Mouse (Mus musculus): ENCODE data around the gene Palld. TPM values are rescaled to one million over a fixed set of nuclear protein-coding genes. Genes with fewer than 3 reads are reported as not detected.

Palld gene
- polyA plus RNA-seq, 1 experiment from 2014 or later = 51.6 TPM

DNA sequence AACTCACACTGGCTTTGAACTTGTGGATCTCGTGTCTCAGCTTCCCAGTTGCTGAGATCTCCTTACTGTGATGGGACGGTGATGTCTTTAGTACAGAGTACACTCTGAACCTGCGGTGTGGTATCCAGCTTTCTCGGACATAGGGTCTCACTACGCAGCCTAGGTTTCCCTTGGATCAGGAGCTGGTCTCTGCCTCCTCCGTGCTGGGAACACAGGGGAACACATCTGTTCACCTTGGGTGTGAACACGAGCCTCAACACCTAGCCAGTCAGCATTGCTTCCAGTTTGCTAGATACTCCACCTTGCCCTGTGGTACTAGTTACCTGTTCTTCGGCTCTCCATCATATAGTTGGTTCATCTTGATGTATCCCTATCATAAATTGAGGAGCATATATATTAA lies 413.9 kb downstream of the Palld start:
- Histone ChIP-seq H3K4me3 (peak overlapping the region; percentile 79), H3K36me3 (replicated peaks) (peaks cover 15% of the 10 kb centered on the region), H3K4me1 (peaks cover 10% of the 10 kb centered on the region), H3K9me3 (no peaks in the 10 kb centered on the region), H3K27me3 (ENCODE audit: poor library complexity, severe bottlenecking) (no peaks in the 10 kb centered on the region), H3K27ac (no peak overlapping the region)
- 93% methylated on average over 8 of the region's 8 CpGs for WGBS
- no peak for DNase-seq (ENCODE audit: extremely low spot score, low spot score)

- peak; percentile 83 for DNase-seq (ENCODE audit: extremely low spot score, low spot score)
- Histone ChIP-seq H3K27ac (peak within 1 kb of the TSS; percentile 91), H3K36me3 (replicated peaks) (peaks cover 9% of the 10 kb centered on the region), H3K27me3 (ENCODE audit: poor library complexity, severe bottlenecking) (no peaks in the 10 kb centered on the region), H3K4me3 (peak within 1 kb of the TSS; percentile 79), H3K9me3 (no peaks in the 10 kb centered on the region), H3K4me1 (peaks cover 10% of the 10 kb centered on the region)
- under 1% methylated on average over 29 of the region's 29 CpGs for WGBS
These were observed 414.8 kb downstream of the Palld start, which contains the start of gene Cbr4 for GRCm38 (mm10) chr8:61487597-61488156. Cbr4 (plus strand) TSS chr8:61487734.

GRCm38 (mm10) chr8:61486923-61487529 lies 415.5 kb downstream of the Palld start:
- 93% methylated on average over 2 of the region's 2 CpGs for WGBS
- H3K4me3 ChIP-seq = peak overlapping the region; percentile 79
- H3K9me3 ChIP-seq = no peaks in the 10 kb centered on the region
- H3K27ac ChIP-seq = peak overlapping the region; percentile 91; the same call in 1 of the 2 replicates
- peaks cover 8% of the 10 kb centered on the region for H3K36me3 ChIP-seq (replicated peaks)
- no peak for DNase-seq (ENCODE audit: extremely low spot score, low spot score)
- peaks cover 10% of the 10 kb centered on the region for H3K4me1 ChIP-seq
- H3K27me3 ChIP-seq (ENCODE audit: poor library complexity, severe bottlenecking) = no peaks in the 10 kb centered on the region

DNA sequence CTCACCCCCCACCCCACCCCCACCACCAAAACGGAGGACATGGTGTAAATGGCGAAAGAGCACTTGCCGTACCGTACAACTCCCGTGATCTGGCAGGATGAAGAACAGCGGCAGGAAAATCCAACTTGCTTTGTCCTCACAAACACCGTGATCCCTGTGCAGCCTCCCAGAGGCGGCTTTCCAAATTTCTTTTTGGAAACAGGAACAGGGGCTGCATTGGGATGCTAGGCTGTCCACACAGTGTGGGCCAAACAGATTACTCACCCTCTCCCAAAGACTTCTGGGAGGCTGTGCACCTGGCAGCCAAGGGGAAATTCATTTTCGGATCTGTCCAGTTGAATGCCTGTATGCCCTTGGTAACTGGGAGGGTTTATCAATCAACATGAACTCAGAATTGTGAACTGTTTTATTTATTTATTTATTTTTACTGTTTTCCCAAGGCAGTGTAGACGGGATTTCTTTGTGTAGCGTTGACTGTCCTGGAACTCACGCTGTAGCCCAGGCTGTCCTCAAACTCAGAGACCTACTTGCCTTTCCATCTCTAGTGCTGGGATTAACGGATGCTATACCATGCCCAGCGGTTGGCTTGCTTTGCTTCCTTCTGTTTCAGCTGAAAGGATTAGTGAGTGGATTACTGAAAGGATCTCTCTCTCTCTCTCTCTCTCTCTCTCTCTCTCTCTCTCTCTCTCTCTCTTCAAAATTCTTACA lies 422.1 kb downstream of the Palld start:
- peak overlapping the region; percentile 60; the same call in 1 of the 2 replicates for H3K27ac ChIP-seq
- H3K4me3 ChIP-seq = no peak overlapping the region
- no peaks in the 10 kb centered on the region for H3K27me3 ChIP-seq (ENCODE audit: poor library complexity, severe bottlenecking)
- H3K36me3 ChIP-seq (replicated peaks) = no peaks in the 10 kb centered on the region
- DNase-seq (ENCODE audit: extremely low spot score, low spot score) = no peak
- WGBS = 87% methylated on average over 14 of the region's 14 CpGs
- no peaks in the 10 kb centered on the region for H3K9me3 ChIP-seq
- H3K4me1 ChIP-seq = peaks cover 7% of the 10 kb centered on the region

DNA sequence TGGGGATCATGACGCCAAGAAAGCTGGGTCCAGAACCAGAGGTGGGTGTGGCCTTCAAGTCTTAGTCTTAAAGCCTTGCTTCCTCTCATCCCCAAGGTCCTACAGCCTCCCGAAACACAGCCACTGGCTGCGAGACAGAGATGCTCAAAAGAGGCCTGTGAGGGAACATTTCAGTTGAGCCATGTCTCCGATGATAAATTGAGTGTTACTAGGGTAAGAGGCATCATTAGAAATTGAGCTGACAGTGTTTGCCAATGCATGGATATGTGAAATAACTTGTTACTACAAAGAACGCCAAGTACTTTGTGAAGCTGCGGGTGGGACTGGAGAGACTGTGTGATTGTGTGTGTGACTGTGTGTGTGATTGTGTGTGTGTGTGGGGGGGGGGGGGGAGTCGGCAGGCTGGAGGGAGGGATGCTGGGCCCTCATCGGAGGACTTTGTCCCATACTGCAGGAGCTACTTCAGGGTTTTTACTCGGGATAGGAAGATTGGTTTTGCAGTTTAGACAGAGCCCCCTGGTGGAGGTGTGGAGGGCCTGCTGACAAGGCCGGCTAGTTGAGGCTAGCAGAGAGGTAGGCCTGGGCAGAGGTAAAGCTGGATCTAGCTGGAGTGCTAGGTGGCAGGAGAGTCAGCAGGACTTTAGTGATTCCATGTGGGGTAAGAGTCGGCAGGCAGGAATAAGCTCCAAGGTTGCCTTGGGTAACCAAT lies 422.8 kb downstream of the Palld start:
- no peak overlapping the region for H3K4me3 ChIP-seq
- WGBS = 56% methylated on average over 11 of the region's 11 CpGs
- no peaks in the 10 kb centered on the region for H3K9me3 ChIP-seq
- DNase-seq (ENCODE audit: extremely low spot score, low spot score) = peak; percentile 56
- peaks cover 10% of the 10 kb centered on the region for H3K4me1 ChIP-seq
- no peaks in the 10 kb centered on the region for H3K27me3 ChIP-seq (ENCODE audit: poor library complexity, severe bottlenecking)
- H3K27ac ChIP-seq = peak overlapping the region; percentile 60; the same call in 1 of the 2 replicates
- no peaks in the 10 kb centered on the region for H3K36me3 ChIP-seq (replicated peaks)

- peaks cover 10% of the 10 kb centered on the region for H3K4me1 ChIP-seq
- no peak for DNase-seq (ENCODE audit: extremely low spot score, low spot score)
- H3K27me3 ChIP-seq (ENCODE audit: poor library complexity, severe bottlenecking) = no peaks in the 10 kb centered on the region
- no peaks in the 10 kb centered on the region for H3K36me3 ChIP-seq (replicated peaks)
- no peaks in the 10 kb centered on the region for H3K9me3 ChIP-seq
- no peak overlapping the region for H3K27ac ChIP-seq
- 88% methylated on average over 8 of the region's 8 CpGs for WGBS
- H3K4me3 ChIP-seq = no peak overlapping the region
These were observed 423.7 kb downstream of the Palld start for GRCm38 (mm10) chr8:61478793-61479192.

DNA sequence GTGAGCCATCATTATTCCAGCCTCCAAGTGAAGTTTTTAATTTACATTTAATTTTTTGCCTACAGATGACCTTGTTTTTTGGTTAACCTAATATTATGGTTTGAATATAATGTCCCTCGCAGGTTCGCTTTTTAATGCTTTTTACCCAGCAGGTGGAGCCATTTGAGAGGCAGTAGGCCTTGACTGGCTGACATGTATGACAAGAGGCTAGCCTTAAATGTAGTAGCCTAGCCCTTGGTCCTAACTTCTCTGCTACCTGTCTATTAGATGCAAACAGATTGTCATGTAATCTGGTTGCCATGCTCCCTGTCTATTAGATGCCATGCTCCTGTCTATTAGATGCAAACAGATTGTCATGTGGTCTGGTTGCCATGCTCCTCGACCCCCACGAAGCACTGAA lies 424.3 kb downstream of the Palld start:
- DNase-seq (ENCODE audit: extremely low spot score, low spot score) = no peak
- Histone ChIP-seq H3K27ac (no peak overlapping the region), H3K27me3 (ENCODE audit: poor library complexity, severe bottlenecking) (no peaks in the 10 kb centered on the region), H3K9me3 (no peaks in the 10 kb centered on the region), H3K4me3 (no peak overlapping the region), H3K36me3 (replicated peaks) (no peaks in the 10 kb centered on the region), H3K4me1 (peaks cover 10% of the 10 kb centered on the region)
- WGBS = 94% methylated on average over 4 of the region's 4 CpGs

DNA sequence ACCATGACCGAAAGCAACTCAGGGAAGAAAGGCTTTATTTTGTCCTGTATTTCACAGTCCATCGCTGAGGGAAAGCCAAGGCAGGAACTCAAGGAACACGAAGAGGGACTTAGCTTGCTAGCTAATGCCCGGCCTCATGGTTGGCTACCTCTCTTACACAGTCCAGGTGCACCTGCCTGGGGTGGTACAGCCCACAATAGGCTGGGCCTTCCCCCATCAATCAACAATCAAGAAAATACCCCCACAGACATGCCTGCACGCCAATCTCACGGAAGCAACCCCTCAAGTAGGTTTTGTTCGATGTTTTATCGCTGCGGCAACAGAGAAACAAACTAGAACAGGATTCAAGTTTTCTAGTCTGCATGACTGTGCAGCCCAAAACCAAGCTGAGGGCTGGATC lies 426.3 kb downstream of the Palld start:
- WGBS = 92% methylated on average over 9 of the region's 9 CpGs

GRCm38 (mm10) chr8:61475251-61475673 lies 427.2 kb downstream of the Palld start:
- 79% methylated on average over 6 of the region's 6 CpGs for WGBS
- Histone ChIP-seq H3K27me3 (ENCODE audit: poor library complexity, severe bottlenecking) (no peaks in the 10 kb centered on the region), H3K36me3 (replicated peaks) (no peaks in the 10 kb centered on the region), H3K27ac (no peak overlapping the region), H3K4me1 (peaks cover 10% of the 10 kb centered on the region), H3K4me3 (no peak overlapping the region), H3K9me3 (no peaks in the 10 kb centered on the region)
- DNase-seq (ENCODE audit: extremely low spot score, low spot score) = no peak

More for the DNA sequence above, 426.3 kb downstream of the Palld start:
- Histone ChIP-seq H3K27ac (no peak overlapping the region), H3K4me1 (peaks cover 10% of the 10 kb centered on the region), H3K27me3 (ENCODE audit: poor library complexity, severe bottlenecking) (no peaks in the 10 kb centered on the region), H3K9me3 (no peaks in the 10 kb centered on the region), H3K36me3 (replicated peaks) (no peaks in the 10 kb centered on the region), H3K4me3 (no peak overlapping the region)
- no peak for DNase-seq (ENCODE audit: extremely low spot score, low spot score)

DNA sequence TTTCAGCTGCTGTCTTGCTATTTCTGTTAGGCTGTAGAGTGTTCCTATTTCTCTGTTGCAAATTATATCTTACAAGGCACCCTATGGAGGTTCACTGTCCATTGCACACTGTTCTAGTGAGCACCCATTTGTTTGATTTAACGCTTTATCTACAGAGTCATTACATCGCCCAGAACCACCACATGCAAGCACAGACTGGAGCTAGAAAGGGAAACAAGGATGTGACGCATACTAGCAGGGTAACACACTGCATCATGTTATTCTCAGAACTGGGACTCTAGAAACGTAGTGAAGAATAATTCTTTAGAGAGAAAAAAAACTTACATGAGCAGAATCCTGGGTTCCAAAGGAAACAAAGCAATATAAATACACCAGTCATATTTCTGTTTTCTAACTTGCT lies 432.3 kb downstream of the Palld start:
- no peak for DNase-seq (ENCODE audit: extremely low spot score, low spot score)
- no peaks in the 10 kb centered on the region for H3K9me3 ChIP-seq
- no peaks in the 10 kb centered on the region for H3K27me3 ChIP-seq (ENCODE audit: poor library complexity, severe bottlenecking)
- no peak overlapping the region for H3K4me3 ChIP-seq
- H3K4me1 ChIP-seq = peaks cover 17% of the 10 kb centered on the region
- no peak overlapping the region for H3K27ac ChIP-seq
- WGBS = 89% methylated on average over 4 of the region's 4 CpGs
- H3K36me3 ChIP-seq (replicated peaks) = no peaks in the 10 kb centered on the region

DNA sequence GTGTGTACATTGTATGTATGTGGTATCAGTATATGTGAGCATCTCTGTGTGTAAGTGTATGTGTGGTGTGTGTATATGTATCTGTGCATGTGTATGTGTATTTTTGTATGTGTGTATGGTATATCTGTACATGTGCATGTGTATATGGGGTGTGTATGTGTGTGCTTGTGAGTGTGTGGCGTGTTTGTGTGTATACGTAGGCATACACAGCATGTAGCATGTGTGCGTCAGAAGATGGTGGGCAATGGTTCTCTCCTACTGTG lies 435.0 kb downstream of the Palld start:
- H3K36me3 ChIP-seq (replicated peaks) = no peaks in the 10 kb centered on the region
- no peak for DNase-seq (ENCODE audit: extremely low spot score, low spot score)
- WGBS = 91% methylated on average over 3 of the region's 3 CpGs
- no peaks in the 10 kb centered on the region for H3K27me3 ChIP-seq (ENCODE audit: poor library complexity, severe bottlenecking)
- H3K4me1 ChIP-seq = peaks cover 16% of the 10 kb centered on the region
- H3K9me3 ChIP-seq = no peaks in the 10 kb centered on the region
- no peak overlapping the region for H3K27ac ChIP-seq
- no peak overlapping the region for H3K4me3 ChIP-seq

DNA sequence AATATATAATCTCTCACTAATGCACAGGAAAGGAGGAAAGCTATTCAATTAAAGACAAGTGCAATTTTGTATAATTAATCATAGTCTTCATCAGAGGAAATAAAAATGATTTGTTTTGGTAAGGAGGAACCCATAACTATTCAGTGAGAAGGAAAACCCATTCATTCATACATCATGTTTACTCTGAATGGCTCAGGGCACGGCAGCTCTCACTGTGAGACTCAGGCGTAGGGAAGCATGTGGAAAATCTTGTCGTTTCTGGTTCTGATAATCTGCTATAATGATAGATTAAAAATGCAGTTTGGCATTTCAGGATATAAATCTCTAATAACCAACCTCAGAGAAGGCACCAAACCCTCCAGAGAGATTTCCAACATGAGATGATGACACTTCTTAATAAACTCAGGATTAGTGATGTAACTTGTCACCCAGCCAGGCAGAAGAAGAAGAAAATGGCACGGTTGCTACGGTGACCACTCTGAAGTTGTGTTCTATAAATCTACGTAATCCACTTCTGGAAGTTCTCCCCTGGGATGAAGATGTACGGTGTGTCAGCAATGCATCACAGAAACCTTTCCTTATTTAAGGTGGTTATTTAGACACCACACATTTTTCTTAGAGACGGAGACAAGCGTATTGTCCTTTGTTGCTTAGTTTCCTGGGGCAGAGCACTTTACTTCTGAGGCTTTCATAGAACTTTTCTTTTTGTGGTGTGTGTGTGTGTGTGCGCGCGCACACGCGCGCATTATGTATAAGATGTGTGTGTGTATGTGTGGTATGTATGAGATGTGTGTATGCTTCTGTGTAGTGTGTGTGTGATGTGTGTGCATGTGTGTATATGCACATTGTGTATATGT lies 435.6 kb downstream of the Palld start:
- WGBS = 92% methylated on average over 15 of the region's 15 CpGs

More for the DNA sequence above, 435.6 kb downstream of the Palld start:
- Histone ChIP-seq H3K27ac (no peak overlapping the region), H3K9me3 (no peaks in the 10 kb centered on the region), H3K4me1 (peaks cover 19% of the 10 kb centered on the region), H3K4me3 (no peak overlapping the region), H3K27me3 (ENCODE audit: poor library complexity, severe bottlenecking) (no peaks in the 10 kb centered on the region), H3K36me3 (replicated peaks) (no peaks in the 10 kb centered on the region)
- DNase-seq (ENCODE audit: extremely low spot score, low spot score) = no peak
